31 mouse cellular contexts compared by ENCODE assay signal in genomic region chr15:10175656-10176055, GRCm38 (mm10). TPM values are rescaled to one million over a fixed set of nuclear protein-coding genes. Genes with fewer than 3 reads are reported as not detected.
DNase-seq lines count a peak whose midpoint lies in the region; ATAC-seq and TF ChIP-seq lines count a peak whose summit lies in the region.
"Had no signal": no experiment of that assay in that cellular context is flagged by ENCODE, and none has a peak within 500 bp of the region (broad histone marks: within the 10 kb centered on the region; RNA-seq: fewer than 3 reads in every experiment).

No protein-coding gene starts in this region.

- H3K4me2 ChIP-seq in kidney, postnatal 0 days (ENCODE audit: low read length): no peak overlapping the region
- peak overlapping the region; percentile 53 for H3K4me2 ChIP-seq in myocyte (ENCODE audit: low read depth)
- H3K4me2 ChIP-seq: forebrain, embryonic 13.5 days; heart, embryonic 13.5 days; hindbrain, embryonic 15.5 days; limb, embryonic 13.5 days; liver, embryonic 12.5 days; neural tube, embryonic 15.5 days; stomach, embryonic 15.5 days had no signal

- H3ac ChIP-seq in myocyte (ENCODE audit: control insufficient read depth, insufficient read length): no peak overlapping the region

- 23% methylated on average over 7 of the region's 7 CpGs for WGBS in kidney, postnatal 0 days

- no peaks in the 10 kb centered on the region for H3K9me3 ChIP-seq in kidney, postnatal 0 days (replicated peaks; ENCODE audit: low read length)
- H3K9me3 ChIP-seq: forebrain, embryonic 13.5 days; heart, embryonic 13.5 days; hindbrain, embryonic 15.5 days; limb, embryonic 13.5 days; liver, embryonic 12.5 days; neural tube, embryonic 15.5 days; stomach, embryonic 15.5 days had no signal

- no peaks in the 10 kb centered on the region for H3K36me3 ChIP-seq in kidney, postnatal 0 days (ENCODE audit: insufficient read depth, low read length)
- no peaks in the 10 kb centered on the region for H3K36me3 ChIP-seq in myocyte (ENCODE audit: control insufficient read depth, insufficient read depth)
- H3K36me3 ChIP-seq: heart, embryonic 13.5 days; hindbrain, embryonic 15.5 days; limb, embryonic 13.5 days; liver, embryonic 12.5 days; neural tube, embryonic 15.5 days; stomach, embryonic 15.5 days had no signal

- H3K4me1 ChIP-seq in kidney, postnatal 0 days (replicated peaks; ENCODE audit: insufficient read depth, low read length): no peaks in the 10 kb centered on the region
- H3K4me1 ChIP-seq: liver, embryonic 12.5 days had no signal

- no peak overlapping the region for H3K27ac ChIP-seq in kidney, postnatal 0 days
- H3K27ac ChIP-seq: forebrain, embryonic 13.5 days; heart, adult 2 months; heart, embryonic 13.5 days; hindbrain, embryonic 15.5 days; limb, embryonic 13.5 days; liver, embryonic 12.5 days; neural tube, embryonic 15.5 days; stomach, embryonic 15.5 days had no signal

- no peak overlapping the region for H3K9ac ChIP-seq in kidney, postnatal 0 days (ENCODE audit: low read depth, low read length)
- H3K9ac ChIP-seq: forebrain, embryonic 13.5 days; heart, embryonic 13.5 days; hindbrain, embryonic 15.5 days; limb, embryonic 13.5 days; liver, embryonic 12.5 days; liver, postnatal 0 days; neural tube, embryonic 15.5 days; stomach, embryonic 15.5 days had no signal

- no peaks in the 10 kb centered on the region for H3K79me2 ChIP-seq in myocyte (ENCODE audit: control insufficient read depth, insufficient read depth)

- no peak for TF ChIP-seq POLR2A in myocyte (IDR thresholded peaks at IDR 0.05; ENCODE audit: insufficient read length, low read depth)

- H3K4me3 ChIP-seq in kidney, postnatal 0 days (replicated peaks; ENCODE audit: low read depth, low read length): no peak overlapping the region
- H3K4me3 ChIP-seq in myocyte: no peak overlapping the region
- H3K4me3 ChIP-seq: forebrain, embryonic 13.5 days; heart, adult 2 months; heart, embryonic 13.5 days; hindbrain, embryonic 15.5 days; limb, embryonic 13.5 days; liver, embryonic 12.5 days; neural tube, embryonic 15.5 days; stomach, embryonic 15.5 days had no signal

- DNase-seq in adrenal gland, adult 2 months: peak; percentile 78
- DNase-seq in adrenal gland, postnatal 4 days (ENCODE audit: low spot score in 2 of 2): no peak
- peak; percentile 25 for DNase-seq in kidney, postnatal 0 days (ENCODE audit: low spot score)
- DNase-seq in kidney, adult 8-10 months: no peak
- peak; percentile 2 for DNase-seq in embryo, embryonic 10.5 days (ENCODE audit: low spot score)
- no peak for DNase-seq in testis, postnatal 10 days (ENCODE audit: low spot score)
- no peak for DNase-seq in layer of hippocampus, adult 9-10 months (ENCODE audit: low spot score)
- DNase-seq: cerebellum, adult 11-12 months; cerebellum, adult 9-11 months; gastrocnemius, postnatal 25 days; heart, adult 2 months; heart, postnatal 10 days; kidney, adult 18-20 months; kidney, postnatal 10 days; liver, postnatal 0 days; lung, postnatal 36 days; midbrain, embryonic 14.5 days; retina, postnatal 1 day; right cerebral cortex, postnatal 14 days; thymus, postnatal 25 days had no signal

- 0 out of 2 replicates have a peak, but pooled peaks have one; percentile 13 for ATAC-seq in kidney, postnatal 0 days (replicated peaks; ENCODE audit: low FRiP score, low read depth)
- ATAC-seq: activated CD4-positive, CD25-positive, alpha-beta regulatory T cell, adult 4 months; forebrain, embryonic 13.5 days; liver, embryonic 12.5 days; liver, postnatal 0 days had no signal

- H3K27me3 ChIP-seq in kidney, postnatal 0 days (ENCODE audit: insufficient read depth, low read length): no peaks in the 10 kb centered on the region
- H3K27me3 ChIP-seq in myocyte (ENCODE audit: control insufficient read depth, insufficient read depth, insufficient read length): no peaks in the 10 kb centered on the region
- H3K27me3 ChIP-seq: forebrain, embryonic 13.5 days; stomach, embryonic 15.5 days had no signal

- TF ChIP-seq CTCF in kidney, postnatal 0 days (IDR thresholded peaks at IDR 0.05; ENCODE audit: low read depth): no peak

TF ChIP-seq in myocyte, 11 proteins besides CTCF, POLR2A, EP300 and RAD21:
- TF ChIP-seq MAX (IDR thresholded peaks at IDR 0.05; ENCODE audit: low read depth): no peak
- no peak for TF ChIP-seq E2F4 (IDR thresholded peaks at IDR 0.05; ENCODE audit: insufficient read depth)
- peak in 1 of 3 experiments; percentile 11 for TF ChIP-seq MYOG (IDR thresholded peaks at IDR 0.05; ENCODE audit: control insufficient read depth in 1 of 3, insufficient read depth in 1 of 3, insufficient read length in 2 of 3, low read depth in 2 of 3)
- no peak for TF ChIP-seq TCF12 (IDR thresholded peaks at IDR 0.05; ENCODE audit: insufficient read depth, poor library complexity, severe bottlenecking)
- TF ChIP-seq REST (IDR thresholded peaks at IDR 0.05; ENCODE audit: insufficient read depth, insufficient read length): no peak
- peak in 1 of 3 experiments; percentile 25 for TF ChIP-seq MYOD1 (IDR thresholded peaks at IDR 0.05; ENCODE audit: control insufficient read depth in 1 of 3, insufficient read length in 2 of 3, low read depth in 2 of 3)

RNA-seq across cellular contexts. Expression of gene Prlr, which starts 1.4 kb away (rescaled TPM):
- 100 to 1,000 TPM in 1 of 2 experiments, 10 to 100 TPM in 1; 72.2 to 316 TPM for total RNA-seq in adrenal gland, adult 2 months (2021)
- polyA plus RNA-seq in adrenal gland, adult 2 months (2012; rRNA removed): 9.4 and 21.1 TPM in 2 replicates
- 100 to 1,000 TPM; 143 to 146 TPM for total RNA-seq in adrenal gland, postnatal 4 days (2021)
- polyA plus RNA-seq in kidney, postnatal 0 days (2015; fragmentation: Nextera tagmentation; extraction: Ambion mirVana): 6.9 and 9.1 TPM in 2 replicates
- polyA plus RNA-seq in myocyte (2012; fragmentation: generic; extraction: Trizol): not detected
- total RNA-seq: hematopoietic stem cell, adult 5-6 weeks; monocyte, adult 5-6 weeks had no signal

Comparison
In these comparisons a context has a peak if more than half of its experiments do, and no peak if none do; other contexts are left out.
1. DNase-seq: peak in adrenal gland, adult 2 months (single experiment), kidney, postnatal 0 days (single experiment) and embryo, embryonic 10.5 days (single experiment); none in adrenal gland, postnatal 4 days (0 of 2), kidney, adult 8-10 months (0 of 2), testis, postnatal 10 days (single experiment) and layer of hippocampus, adult 9-10 months (single experiment).